ENCODE assay signal across 8 mouse cellular contexts in genomic region chr1:131139102-131140095, GRCm38 (mm10). TPM values are rescaled to one million over a fixed set of nuclear protein-coding genes. Genes with fewer than 3 reads are reported as not detected.
DNase-seq lines count a peak whose midpoint lies in the region; ATAC-seq and TF ChIP-seq lines count a peak whose summit lies in the region.

No protein-coding gene starts in this region.

- H3K9ac ChIP-seq in embryonic facial prominence, embryonic 13.5 days = no peak overlapping the region
- no peak overlapping the region for H3K9ac ChIP-seq in limb, embryonic 12.5 days (replicated peaks)
- H3K9ac ChIP-seq in midbrain, embryonic 16.5 days (ENCODE audit: low read depth, low read length) = peak overlapping the region; percentile 88; the same call in 1 of the 2 replicates

- H3K4me1 ChIP-seq in embryonic facial prominence, embryonic 13.5 days = peaks cover 8% of the 10 kb centered on the region
- H3K4me1 ChIP-seq in limb, embryonic 12.5 days (replicated peaks) = no peaks in the 10 kb centered on the region
- peaks cover 29% of the 10 kb centered on the region for H3K4me1 ChIP-seq in midbrain, embryonic 16.5 days (ENCODE audit: control insufficient read depth, insufficient read depth, low read length)

- TF ChIP-seq CTCF in layer of hippocampus, adult 2 months (conservative IDR thresholded peaks at IDR 0.05) = no peak

- DNase-seq in layer of hippocampus, adult 2 months (ENCODE audit: low spot score in 2 of 2) = no peak
- DNase-seq in layer of hippocampus, adult 8-10 months (ENCODE audit: low spot score in 2 of 2) = no peak
- DNase-seq in right cerebral cortex, postnatal 10 days (ENCODE audit: low spot score in 2 of 2) = no peak
- DNase-seq in right cerebral cortex, postnatal 25 days = no peak
- no peak for DNase-seq in ovary, postnatal 10 days (ENCODE audit: low spot score)

- H3K27ac ChIP-seq in layer of hippocampus, adult 2 months = peak overlapping the region; percentile 84
- peak overlapping the region; percentile 93; the same call in 1 of the 2 replicates for H3K27ac ChIP-seq in embryonic facial prominence, embryonic 13.5 days
- no peak overlapping the region for H3K27ac ChIP-seq in limb, embryonic 12.5 days
- peak overlapping the region; percentile 96 for H3K27ac ChIP-seq in midbrain, embryonic 16.5 days (ENCODE audit: low read length)

- H3K27me3 ChIP-seq in embryonic facial prominence, embryonic 13.5 days = 0 out of 2 replicates have a peak, but pooled peaks cover 3% of the 10 kb centered on the region
- H3K27me3 ChIP-seq in limb, embryonic 12.5 days = no peaks in the 10 kb centered on the region
- no peaks in the 10 kb centered on the region for H3K27me3 ChIP-seq in midbrain, embryonic 16.5 days (ENCODE audit: control insufficient read depth, insufficient read depth, low read depth, low read length)

- peak overlapping the region; percentile 88 for H3K4me2 ChIP-seq in embryonic facial prominence, embryonic 13.5 days
- H3K4me2 ChIP-seq in limb, embryonic 12.5 days = peak overlapping the region; percentile 84
- peak overlapping the region; percentile 88 for H3K4me2 ChIP-seq in midbrain, embryonic 16.5 days (ENCODE audit: low read length)

- H3K4me3 ChIP-seq in layer of hippocampus, adult 2 months = peak overlapping the region; percentile 72
- peak overlapping the region; percentile 85 for H3K4me3 ChIP-seq in embryonic facial prominence, embryonic 13.5 days
- H3K4me3 ChIP-seq in limb, embryonic 12.5 days (replicated peaks) = no peak overlapping the region
- peak overlapping the region; percentile 86 for H3K4me3 ChIP-seq in midbrain, embryonic 16.5 days (ENCODE audit: low read depth, low read length)

- no peak for ATAC-seq in embryonic facial prominence, embryonic 13.5 days (ENCODE audit: insufficient number of reproducible peaks, insufficient read depth, low FRiP score, low TSS enrichment, low read depth)
- no peak for ATAC-seq in limb, embryonic 12.5 days (ENCODE audit: insufficient number of reproducible peaks, insufficient read depth, low FRiP score, low TSS enrichment, low read depth)
- ATAC-seq in midbrain, embryonic 16.5 days = no peak

- H3K9me3 ChIP-seq in embryonic facial prominence, embryonic 13.5 days = no peaks in the 10 kb centered on the region
- H3K9me3 ChIP-seq in limb, embryonic 12.5 days = no peaks in the 10 kb centered on the region
- no peaks in the 10 kb centered on the region for H3K9me3 ChIP-seq in midbrain, embryonic 16.5 days (replicated peaks; ENCODE audit: control insufficient read depth, low read length, poor library complexity, severe bottlenecking)

- H3K36me3 ChIP-seq in embryonic facial prominence, embryonic 13.5 days = no peaks in the 10 kb centered on the region
- H3K36me3 ChIP-seq in limb, embryonic 12.5 days = no peaks in the 10 kb centered on the region
- no peaks in the 10 kb centered on the region for H3K36me3 ChIP-seq in midbrain, embryonic 16.5 days (ENCODE audit: control insufficient read depth, insufficient read depth, low read length)

- 42% methylated on average over 11 of the region's 11 CpGs for WGBS in embryonic facial prominence, embryonic 13.5 days
- 71% methylated on average over 11 of the region's 11 CpGs for WGBS in limb, embryonic 12.5 days
- WGBS in midbrain, embryonic 16.5 days = 76% methylated on average over 11 of the region's 11 CpGs

RNA-seq across cellular contexts. Expression of gene Dyrk3, which starts 1.3 kb away (rescaled TPM):
- 10 to 100 TPM; 19.2 to 21.7 TPM for total RNA-seq in layer of hippocampus, adult 2 months (2021)
- 10 to 100 TPM; 13.5 to 17.6 (median 14.6) TPM for total RNA-seq in layer of hippocampus, adult 8-10 months (2022)
- polyA plus RNA-seq in embryonic facial prominence, embryonic 13.5 days (2015; fragmentation: Nextera tagmentation; extraction: Ambion mirVana) = 3.3 and 3.9 TPM in 2 replicates
- 3.9 and 5.5 TPM in 2 replicates for polyA plus RNA-seq in limb, embryonic 12.5 days (2016; fragmentation: Nextera tagmentation; extraction: Ambion mirVana)
- polyA plus RNA-seq in midbrain, embryonic 16.5 days (2015; fragmentation: Nextera tagmentation; extraction: Ambion mirVana) = 14.1 and 17.4 TPM in 2 replicates

RNA-seq across cellular contexts. Expression of gene Eif2d, which starts 13.6 kb away (rescaled TPM):
- 10 to 100 TPM; 41.2 to 48.6 TPM for total RNA-seq in layer of hippocampus, adult 2 months (2021)
- 10 to 100 TPM; 40.0 to 50.0 (median 46.8) TPM for total RNA-seq in layer of hippocampus, adult 8-10 months (2022)
- polyA plus RNA-seq in embryonic facial prominence, embryonic 13.5 days (2015; fragmentation: Nextera tagmentation; extraction: Ambion mirVana) = 61.3 and 68.7 TPM in 2 replicates
- polyA plus RNA-seq in limb, embryonic 12.5 days (2016; fragmentation: Nextera tagmentation; extraction: Ambion mirVana) = 66.1 and 68.8 TPM in 2 replicates
- polyA plus RNA-seq in midbrain, embryonic 16.5 days (2015; fragmentation: Nextera tagmentation; extraction: Ambion mirVana) = 46.8 and 51.1 TPM in 2 replicates

RNA-seq across cellular contexts. Expression of gene Mapkapk2, which starts 41.8 kb away (rescaled TPM):
- 10 to 100 TPM; 28.4 to 29.4 TPM for total RNA-seq in layer of hippocampus, adult 2 months (2021)
- 10 to 100 TPM; 27.7 to 42.7 (median 35.3) TPM for total RNA-seq in layer of hippocampus, adult 8-10 months (2022)
- polyA plus RNA-seq in embryonic facial prominence, embryonic 13.5 days (2015; fragmentation: Nextera tagmentation; extraction: Ambion mirVana) = 39.8 and 40.4 TPM in 2 replicates
- 56.3 and 58.9 TPM in 2 replicates for polyA plus RNA-seq in limb, embryonic 12.5 days (2016; fragmentation: Nextera tagmentation; extraction: Ambion mirVana)
- 12.6 and 14.9 TPM in 2 replicates for polyA plus RNA-seq in midbrain, embryonic 16.5 days (2015; fragmentation: Nextera tagmentation; extraction: Ambion mirVana)
